Mouse (Mus musculus) kidney, embryonic 15.5 days (tissue): ENCODE results near the gene Fkrp. TPM values are rescaled to one million over a fixed set of nuclear protein-coding genes. Genes with fewer than 3 reads are reported as not detected.
A peak's percentile ranks its signal among the peaks of the same experiment; 100 is the strongest.

Experiments
- ATAC-seq: fragments of 200-750 bp; cut with Nextera tagmentation; replicated peaks from 2 replicates; pipeline ENCODE4 v1.8.0; 2017; ENCODE audit warnings: moderate TSS enrichment; ENCODE audit not compliant: low FRiP score
- H3K27ac ChIP-seq: fragments of 300-500 bp; sonication (generic); 2 replicates; pipeline ENCODE4 v1.5.1; 2015; ENCODE audit warnings: mild to moderate bottlenecking, inconsistent platforms
- H3K27me3 ChIP-seq: fragments of 300-500 bp; sonication (generic); 2 replicates; pipeline ENCODE4 v1.6.1; 2015; ENCODE audit warnings: inconsistent platforms
- H3K36me3 ChIP-seq: fragments of 300-500 bp; sonication (generic); 2 replicates; pipeline ENCODE4 v1.6.1; 2015; ENCODE audit warnings: inconsistent platforms
- H3K4me1 ChIP-seq: fragments of 300-500 bp; sonication (generic); 2 replicates; pipeline ENCODE4 v1.6.1; 2015; ENCODE audit warnings: inconsistent platforms
- H3K4me2 ChIP-seq: fragments of 300-500 bp; sonication (generic); 2 replicates; pipeline ENCODE4 v1.6.1; 2015; ENCODE audit warnings: moderate library complexity, mild to moderate bottlenecking, inconsistent platforms
- H3K4me3 ChIP-seq: fragments of 300-500 bp; sonication (generic); replicated peaks from 2 replicates; pipeline ENCODE4 v1.5.1; 2015; ENCODE audit warnings: mild to moderate bottlenecking, inconsistent platforms
- H3K9ac ChIP-seq: fragments of 300-500 bp; sonication (generic); 2 replicates; pipeline ENCODE4 v1.6.1; 2015; ENCODE audit warnings: mild to moderate bottlenecking, inconsistent platforms
- H3K9me3 ChIP-seq: fragments of 300-500 bp; sonication (generic); replicated peaks from 2 replicates; pipeline ENCODE4 v1.6.1; 2016; ENCODE audit warnings: inconsistent platforms
- WGBS: fragments of 180-500 bp; shearing (Covaris S2); methylation state at CpG from one replicate; pipeline ENCODE4 v1.1.7; 2015; ENCODE audit warnings: mixed read lengths; 5-methylcytosine and 5-hydroxymethylcytosine counted together
- polyA plus RNA-seq: library from polyadenylated mRNA; unstranded; fragments of >200 nt; fragmentation: Nextera tagmentation; extraction: Ambion mirVana; gene quantifications from 2 replicates; pipeline ENCODE4 v1.2.1, GENCODE M21; 2015

The Fkrp gene
- polyA plus RNA-seq, 1 experiment from 2014 or later, result 34.1 TPM

DNA sequence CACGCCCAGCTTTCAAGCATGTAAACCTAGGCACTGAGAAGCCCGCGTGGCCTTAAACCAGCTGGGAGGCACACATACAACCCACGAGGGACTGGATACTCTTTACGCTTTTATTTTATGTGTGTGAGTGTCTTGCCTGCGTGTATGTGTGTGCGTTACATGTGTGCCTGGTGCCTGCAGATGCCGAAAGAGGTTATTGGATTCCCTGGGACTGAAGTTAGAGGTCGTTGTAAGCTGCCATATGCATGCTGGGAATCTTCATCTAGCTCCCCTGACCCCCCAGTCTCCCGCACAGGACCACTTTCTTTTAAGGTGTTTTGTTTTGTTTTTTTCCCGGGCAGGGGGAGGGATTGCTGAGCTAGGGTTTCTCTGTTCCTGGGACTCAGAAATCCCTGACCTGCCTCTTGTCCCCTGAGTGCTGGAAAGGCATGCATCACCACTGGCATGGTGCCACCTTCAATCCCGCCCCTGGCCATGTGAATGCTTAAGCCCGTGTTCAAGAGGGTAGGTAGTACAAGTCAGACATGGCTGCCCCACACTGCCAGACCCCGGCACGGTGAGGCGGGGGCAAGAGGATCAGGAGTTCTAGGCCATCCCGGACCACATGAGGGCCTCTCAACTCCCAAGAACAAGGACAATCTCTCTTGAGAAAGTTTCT is 32.6 kb downstream of the Fkrp start:
- H3K27me3 ChIP-seq, result no peaks in the 10 kb centered on the region
- H3K9ac ChIP-seq, result peak overlapping the region; percentile 74; the same call in 1 of the 2 replicates
- H3K4me1 ChIP-seq, result peaks cover 47% of the 10 kb centered on the region
- peaks cover 20% of the 10 kb centered on the region for H3K36me3 ChIP-seq
- no peaks in the 10 kb centered on the region for H3K9me3 ChIP-seq
- peak overlapping the region; percentile 43; the same call in 1 of the 2 replicates for H3K27ac ChIP-seq
- H3K4me3 ChIP-seq, result peak overlapping the region; percentile 76
- ATAC-seq, result no peak
- WGBS, result 44% methylated on average over 17 of the region's 17 CpGs
- H3K4me2 ChIP-seq, result peak overlapping the region; percentile 99

DNA sequence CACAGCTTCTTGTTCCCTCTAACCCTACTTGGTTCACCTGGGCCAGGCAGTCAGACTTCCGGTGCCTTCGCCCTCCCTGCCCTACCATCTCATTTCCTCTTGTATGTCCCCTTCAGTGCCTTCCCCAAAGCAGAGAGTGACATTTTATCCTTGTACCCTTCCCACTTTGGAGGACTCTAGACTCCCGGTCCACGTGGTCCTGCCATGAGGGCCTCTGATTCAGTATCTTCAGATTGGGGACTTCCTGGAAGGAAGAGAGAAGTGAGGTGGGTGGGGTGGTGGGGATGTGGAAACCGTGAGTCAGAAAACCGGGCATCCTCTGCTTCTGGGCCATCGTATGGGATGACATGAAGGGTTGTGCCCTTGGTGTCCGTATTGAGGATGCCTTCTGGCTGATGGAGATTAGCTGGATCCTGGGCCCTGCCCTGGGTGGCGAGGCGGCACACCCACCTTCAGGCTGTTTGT is 33.3 kb downstream of the Fkrp start:
- Histone ChIP-seq H3K4me3 (peak overlapping the region; percentile 76), H3K9ac (peak overlapping the region; percentile 74), H3K4me1 (peaks cover 47% of the 10 kb centered on the region), H3K27ac (peak overlapping the region; percentile 43; the same call in 1 of the 2 replicates), H3K4me2 (peak overlapping the region; percentile 99), H3K9me3 (no peaks in the 10 kb centered on the region), H3K36me3 (peaks cover 19% of the 10 kb centered on the region), H3K27me3 (no peaks in the 10 kb centered on the region)
- WGBS, result 24% methylated on average over 10 of the region's 10 CpGs
- peak; percentile 29; the same call in 1 of the 2 replicates for ATAC-seq

DNA sequence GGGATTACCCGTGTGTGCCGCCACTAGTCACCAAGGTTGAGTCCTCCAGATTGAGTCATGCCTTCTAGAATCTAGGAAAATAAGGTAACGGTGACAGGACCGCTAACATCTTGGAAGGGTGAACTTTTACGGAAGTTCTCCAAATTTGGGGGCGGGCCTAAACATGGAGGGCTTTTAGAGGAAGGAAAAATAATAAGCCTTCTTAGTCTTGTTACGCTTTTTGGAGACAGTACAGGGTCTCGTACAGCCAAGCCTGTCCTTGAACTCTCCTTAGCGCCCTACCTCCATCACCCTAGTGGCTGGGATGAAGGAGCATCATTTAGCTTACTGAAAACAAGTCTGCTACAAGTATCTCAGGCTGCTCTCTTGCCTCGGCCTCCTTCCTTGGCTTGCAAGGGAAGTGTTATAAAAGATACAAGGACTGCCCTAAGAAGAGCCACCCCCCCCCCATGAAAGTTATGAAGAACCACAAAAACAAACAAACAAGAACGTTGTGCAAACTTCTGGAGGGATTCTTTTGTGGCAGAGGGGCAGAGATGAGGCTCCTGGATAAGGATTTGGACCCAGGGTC is 33.9 kb downstream of the Fkrp start:
- Histone ChIP-seq H3K4me2 (peak overlapping the region; percentile 99), H3K36me3 (peaks cover 13% of the 10 kb centered on the region), H3K9ac (peak overlapping the region; percentile 74), H3K4me3 (peak overlapping the region; percentile 76), H3K27me3 (no peaks in the 10 kb centered on the region), H3K4me1 (peaks cover 47% of the 10 kb centered on the region), H3K27ac (0 out of 2 replicates have a peak overlapping the region, but pooled peaks have one; percentile 81), H3K9me3 (no peaks in the 10 kb centered on the region)
- WGBS, result 5% methylated on average over 11 of the region's 11 CpGs
- ATAC-seq, result no peak

GRCm38 (mm10) chr7:16781816-16782554 is 34.5 kb downstream of the Fkrp start:
- no peaks in the 10 kb centered on the region for H3K9me3 ChIP-seq
- peak overlapping the region; percentile 81 for H3K27ac ChIP-seq
- H3K4me1 ChIP-seq, result peaks cover 47% of the 10 kb centered on the region

DNA sequence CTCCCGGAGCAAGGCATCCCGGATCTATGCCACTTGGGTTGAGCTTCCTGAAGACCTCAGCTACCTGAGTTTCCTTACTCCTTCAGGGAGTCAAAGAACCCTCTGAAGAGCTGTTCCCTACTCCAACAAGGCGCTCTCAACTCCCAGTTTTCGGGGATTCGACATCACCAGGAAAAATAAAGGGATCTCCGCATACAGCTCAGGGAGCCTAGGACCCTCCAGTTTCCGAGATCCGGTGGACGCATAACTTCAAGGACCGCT is 35.0 kb downstream of the Fkrp start:
- Histone ChIP-seq H3K9ac (peak overlapping the region; percentile 74), H3K4me1 (peaks cover 47% of the 10 kb centered on the region), H3K9me3 (no peaks in the 10 kb centered on the region), H3K36me3 (peaks cover 3% of the 10 kb centered on the region), H3K4me3 (peak overlapping the region; percentile 76), H3K27me3 (no peaks in the 10 kb centered on the region), H3K4me2 (peak overlapping the region; percentile 99), H3K27ac (peak overlapping the region; percentile 81)
- WGBS, result under 1% methylated on average over 10 of the region's 10 CpGs
- ATAC-seq, result no peak

More at GRCm38 (mm10) chr7:16781816-16782554, 34.5 kb downstream of the Fkrp start:
- peak overlapping the region; percentile 74 for H3K9ac ChIP-seq
- peak overlapping the region; percentile 76 for H3K4me3 ChIP-seq
- WGBS, result under 1% methylated on average over 60 of the region's 60 CpGs
- no peaks in the 10 kb centered on the region for H3K27me3 ChIP-seq
- ATAC-seq, result peak; percentile 7; the same call in 1 of the 2 replicates
- H3K36me3 ChIP-seq, result peaks cover 8% of the 10 kb centered on the region
- H3K4me2 ChIP-seq, result peak overlapping the region; percentile 99

GRCm38 (mm10) chr7:16780825-16781554 is 35.5 kb downstream of the Fkrp start, which contains the start of gene Slc1a5:
Gene Slc1a5, plus strand, starts transcription at chr7:16781340.
- Histone ChIP-seq H3K4me3 (peak within 1 kb of the TSS; percentile 76), H3K9me3 (no peaks in the 10 kb centered on the region), H3K4me2 (peak within 1 kb of the TSS; percentile 99), H3K27me3 (no peaks in the 10 kb centered on the region), H3K9ac (peak within 1 kb of the TSS; percentile 74), H3K36me3 (no peaks in the 10 kb centered on the region), H3K27ac (peak within 1 kb of the TSS; percentile 85), H3K4me1 (peaks cover 47% of the 10 kb centered on the region)
- 3% methylated on average over 34 of the region's 34 CpGs for WGBS
- peak; percentile 79 for ATAC-seq

DNA sequence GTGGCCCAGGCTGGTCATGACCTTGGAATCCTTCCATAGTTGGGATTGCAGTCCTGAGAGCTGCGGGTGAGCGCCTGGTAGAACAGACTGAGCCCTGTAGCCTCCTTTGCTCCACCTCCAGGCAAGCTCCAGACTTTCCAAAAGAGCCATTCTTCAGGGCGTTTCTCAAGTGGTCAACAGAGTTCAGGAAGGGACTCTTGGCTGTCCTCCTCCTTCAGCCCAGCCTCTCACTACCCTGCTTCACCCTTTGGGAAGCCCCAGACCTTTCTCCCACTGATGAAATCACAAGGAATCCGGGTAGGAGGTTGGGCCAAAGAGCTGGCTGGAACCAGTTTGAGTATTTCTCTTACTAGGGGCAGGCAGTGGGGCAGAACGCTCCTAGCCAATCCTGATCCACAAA is 36.5 kb downstream of the Fkrp start:
- peaks cover 44% of the 10 kb centered on the region for H3K4me1 ChIP-seq
- no peak overlapping the region for H3K9ac ChIP-seq
- H3K27me3 ChIP-seq, result no peaks in the 10 kb centered on the region
- H3K36me3 ChIP-seq, result no peaks in the 10 kb centered on the region
- no peak for ATAC-seq
- H3K27ac ChIP-seq, result peak overlapping the region; percentile 85
- H3K4me2 ChIP-seq, result peak overlapping the region; percentile 21; the same call in 1 of the 2 replicates
- WGBS, result 57% methylated on average over 5 of the region's 5 CpGs
- H3K4me3 ChIP-seq, result no peak overlapping the region
- H3K9me3 ChIP-seq, result no peaks in the 10 kb centered on the region

GRCm38 (mm10) chr7:16775888-16776287 is 40.6 kb downstream of the Fkrp start:
- Histone ChIP-seq H3K4me1 (peaks cover 11% of the 10 kb centered on the region), H3K4me3 (no peak overlapping the region), H3K4me2 (no peak overlapping the region), H3K27me3 (no peaks in the 10 kb centered on the region), H3K9ac (no peak overlapping the region), H3K9me3 (0 out of 2 replicates have a peak, but pooled peaks cover 7% of the 10 kb centered on the region), H3K27ac (no peak overlapping the region), H3K36me3 (no peaks in the 10 kb centered on the region)
- WGBS, result 21% methylated on average over 5 of the region's 5 CpGs
- 0 out of 2 replicates have a peak, but pooled peaks have one; percentile 30 for ATAC-seq

DNA sequence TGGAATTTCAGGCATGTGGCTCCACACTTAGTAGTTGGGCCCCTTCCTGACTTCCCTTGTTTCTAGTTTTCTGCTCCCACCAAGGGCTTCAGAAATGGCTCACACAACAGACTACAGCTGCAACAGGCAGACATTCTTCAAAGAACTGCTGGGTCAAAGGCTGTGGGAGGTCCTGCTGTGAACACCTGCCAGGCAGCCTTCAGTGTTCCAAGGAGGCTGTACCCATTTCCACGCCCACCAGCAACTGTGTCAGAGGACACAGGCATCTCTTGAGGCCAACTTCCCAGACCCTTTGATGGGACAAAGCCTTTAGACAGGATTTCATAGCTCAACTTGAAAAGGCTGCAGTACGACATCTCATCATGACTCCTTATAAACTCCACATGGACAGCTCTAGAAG is 50.1 kb downstream of the Fkrp start:
- H3K4me2 ChIP-seq, result no peak overlapping the region
- WGBS, result 44% methylated on average over 2 of the region's 2 CpGs

DNA sequence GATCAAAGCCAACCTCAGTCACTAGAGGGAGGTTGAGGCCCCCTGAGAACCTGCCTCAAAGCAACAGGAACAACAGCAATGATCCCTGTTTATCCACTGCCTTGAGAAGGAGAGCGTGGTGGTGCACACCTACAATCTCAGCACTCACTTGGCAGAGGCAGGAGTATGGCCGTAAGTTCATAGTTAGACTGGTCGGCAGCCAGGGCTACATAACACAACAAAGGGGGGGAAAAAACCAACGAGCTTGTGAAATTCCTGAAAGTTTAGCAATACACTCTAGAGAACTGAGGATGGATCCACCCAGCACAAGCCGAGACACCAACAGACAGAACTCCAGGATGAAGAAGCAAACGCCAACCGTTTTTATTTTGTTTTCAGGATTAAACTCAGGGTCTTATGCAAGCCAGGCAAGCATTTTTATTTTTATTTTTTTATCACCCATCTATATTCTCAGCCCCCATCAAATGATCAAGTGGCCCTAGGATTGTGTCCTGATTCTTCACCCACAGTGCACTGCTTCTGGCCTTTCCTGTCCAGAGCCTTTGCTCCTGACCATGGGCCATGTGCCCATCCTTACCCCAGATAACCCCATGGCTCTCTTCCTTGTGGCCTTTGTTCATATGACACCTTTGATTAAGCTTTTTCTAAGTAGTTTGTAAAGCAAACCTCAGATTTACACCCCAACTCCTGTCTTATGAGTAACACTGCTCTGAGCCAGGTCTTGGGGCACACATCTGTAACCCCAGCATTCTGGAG is 52.9 kb downstream of the Fkrp start:
- 85% methylated on average over 7 of the region's 7 CpGs for WGBS
- Histone ChIP-seq H3K27ac (no peak overlapping the region), H3K4me2 (no peak overlapping the region), H3K9me3 (no peaks in the 10 kb centered on the region), H3K27me3 (no peaks in the 10 kb centered on the region), H3K4me1 (peaks cover 22% of the 10 kb centered on the region), H3K36me3 (no peaks in the 10 kb centered on the region), H3K9ac (no peak overlapping the region), H3K4me3 (no peak overlapping the region)
- no peak for ATAC-seq

More for the DNA sequence above, 50.1 kb downstream of the Fkrp start:
- Histone ChIP-seq H3K27me3 (no peaks in the 10 kb centered on the region), H3K9ac (no peak overlapping the region), H3K9me3 (no peaks in the 10 kb centered on the region), H3K36me3 (no peaks in the 10 kb centered on the region), H3K4me1 (peaks cover 8% of the 10 kb centered on the region), H3K4me3 (no peak overlapping the region), H3K27ac (no peak overlapping the region)
- no peak for ATAC-seq

- Histone ChIP-seq H3K4me2 (no peak overlapping the region), H3K4me1 (peaks cover 26% of the 10 kb centered on the region), H3K27ac (peak overlapping the region; percentile 54; the same call in 1 of the 2 replicates), H3K36me3 (no peaks in the 10 kb centered on the region), H3K9me3 (no peaks in the 10 kb centered on the region), H3K9ac (no peak overlapping the region), H3K27me3 (no peaks in the 10 kb centered on the region), H3K4me3 (no peak overlapping the region)
- 51% methylated on average over 5 of the region's 5 CpGs for WGBS
- ATAC-seq, result no peak
Observed at GRCm38 (mm10) chr7:16761630-16762029, 54.9 kb downstream of the Fkrp start.
